Mouse (Mus musculus): ENCODE data around the gene C1qtnf9. TPM values are rescaled to one million over a fixed set of nuclear protein-coding genes. Genes with fewer than 3 reads are reported as not detected.

Gene C1qtnf9
- polyA plus RNA-seq, 1 experiment from 2014 or later: 3.6 TPM

DNA sequence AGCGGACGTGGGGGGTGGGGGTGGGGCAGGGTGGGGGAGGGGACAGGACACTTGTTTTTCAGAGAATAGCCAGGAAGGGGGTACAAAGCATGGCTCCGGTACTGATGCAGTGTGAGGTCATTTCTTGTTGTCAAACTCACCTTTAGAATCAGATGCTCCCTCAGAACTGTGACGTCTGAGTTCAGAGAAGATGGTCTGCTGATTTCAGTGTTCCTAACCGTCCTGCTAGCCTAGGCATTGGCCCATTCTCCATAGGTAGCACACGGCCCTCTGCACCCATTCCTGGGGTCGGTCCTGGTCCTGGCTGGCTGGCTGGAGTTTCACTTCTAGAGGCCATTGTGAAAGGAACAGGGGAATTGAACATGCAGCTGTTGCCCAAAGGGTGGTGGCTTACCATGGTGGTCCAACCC lies 30.7 kb upstream of the C1qtnf9 start:
- Histone ChIP-seq H3K27me3 (no peaks in the 10 kb centered on the region), H3K36me3 (no peaks in the 10 kb centered on the region), H3K9me3 (replicated peaks) (no peaks in the 10 kb centered on the region), H3K4me3 (replicated peaks) (no peak overlapping the region), H3K4me1 (peaks cover 74% of the 10 kb centered on the region), H3K9ac (no peak overlapping the region), H3K4me2 (replicated peaks) (no peak overlapping the region), H3K27ac (replicated peaks) (peak overlapping the region; percentile 77)
- no peak for ATAC-seq (ENCODE audit: insufficient number of reproducible peaks, low FRiP score, low TSS enrichment, low read depth)
- WGBS: 29% methylated on average over 7 of the region's 7 CpGs

GRCm38 (mm10) chr14:60738434-60738938 lies 29.4 kb upstream of the C1qtnf9 start:
- Histone ChIP-seq H3K27me3 (no peaks in the 10 kb centered on the region), H3K9ac (no peak overlapping the region), H3K4me1 (peaks cover 69% of the 10 kb centered on the region), H3K27ac (replicated peaks) (0 out of 2 replicates have a peak overlapping the region, but pooled peaks have one; percentile 40), H3K36me3 (no peaks in the 10 kb centered on the region), H3K4me2 (replicated peaks) (no peak overlapping the region), H3K4me3 (replicated peaks) (no peak overlapping the region), H3K9me3 (replicated peaks) (no peaks in the 10 kb centered on the region)
- no peak for ATAC-seq (ENCODE audit: insufficient number of reproducible peaks, low FRiP score, low TSS enrichment, low read depth)
- 62% methylated on average over 10 of the region's 10 CpGs for WGBS

- no peaks in the 10 kb centered on the region for H3K27me3 ChIP-seq
- WGBS: 17% methylated on average over 2 of the region's 9 CpGs
- no peak for ATAC-seq (ENCODE audit: insufficient number of reproducible peaks, low FRiP score, low TSS enrichment, low read depth)
- no peak overlapping the region for H3K9ac ChIP-seq
- no peak overlapping the region for H3K4me3 ChIP-seq (replicated peaks)
- H3K4me1 ChIP-seq: peaks cover 62% of the 10 kb centered on the region
- no peaks in the 10 kb centered on the region for H3K9me3 ChIP-seq (replicated peaks)
- no peaks in the 10 kb centered on the region for H3K36me3 ChIP-seq
- H3K4me2 ChIP-seq (replicated peaks): no peak overlapping the region
- H3K27ac ChIP-seq (replicated peaks): no peak overlapping the region
Observed at GRCm38 (mm10) chr14:60739155-60739554, 28.8 kb upstream of the C1qtnf9 start.

DNA sequence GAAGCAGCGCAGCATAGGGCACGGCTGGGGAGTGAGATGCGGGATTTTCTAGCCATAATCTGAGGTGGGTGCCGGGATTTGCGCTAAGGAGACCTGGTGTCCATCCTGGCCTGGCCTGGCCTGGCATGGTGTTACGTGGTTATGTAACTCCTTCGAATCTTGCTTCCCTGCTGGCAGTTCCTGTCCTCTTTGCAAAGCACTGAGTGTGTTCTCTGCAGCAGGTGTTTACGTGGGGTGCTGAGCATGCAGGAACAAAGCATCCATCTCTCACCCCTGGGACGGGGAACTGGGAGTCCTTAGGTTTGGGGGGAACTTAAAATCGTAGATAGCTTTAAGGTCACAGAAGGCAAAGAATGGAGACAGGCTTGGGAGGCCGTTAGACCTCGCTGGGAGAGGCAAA lies 28.3 kb upstream of the C1qtnf9 start:
- Histone ChIP-seq H3K4me2 (replicated peaks) (no peak overlapping the region), H3K36me3 (no peaks in the 10 kb centered on the region), H3K4me3 (replicated peaks) (no peak overlapping the region), H3K4me1 (peaks cover 61% of the 10 kb centered on the region), H3K9me3 (replicated peaks) (no peaks in the 10 kb centered on the region), H3K9ac (no peak overlapping the region), H3K27me3 (no peaks in the 10 kb centered on the region), H3K27ac (replicated peaks) (peak overlapping the region; percentile 60)
- ATAC-seq (ENCODE audit: insufficient number of reproducible peaks, low FRiP score, low TSS enrichment, low read depth): no peak
- WGBS: 67% methylated on average over 12 of the region's 12 CpGs

GRCm38 (mm10) chr14:60740507-60740906 lies 27.4 kb upstream of the C1qtnf9 start:
- H3K27ac ChIP-seq (replicated peaks): peak overlapping the region; percentile 60

DNA sequence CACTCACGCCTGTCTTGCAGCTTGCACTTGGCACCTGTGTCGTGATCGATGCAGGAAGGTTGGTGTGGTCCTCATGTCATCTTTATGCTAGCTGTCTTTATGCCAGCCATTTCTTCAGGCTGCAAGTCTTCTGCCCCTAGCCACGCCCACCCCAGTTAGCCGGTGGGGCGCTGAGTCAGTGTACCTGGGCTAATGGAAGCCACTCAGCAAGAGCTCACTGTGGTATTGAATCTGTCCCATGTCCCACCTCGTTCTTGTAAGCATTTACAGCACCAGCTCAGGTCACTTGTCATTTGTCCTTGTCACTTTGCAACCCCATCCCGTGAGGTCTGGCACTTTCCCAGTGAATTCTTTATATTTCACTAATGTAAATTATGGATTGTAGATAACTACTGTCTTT lies 26.9 kb upstream of the C1qtnf9 start:
- Histone ChIP-seq H3K27me3 (no peaks in the 10 kb centered on the region), H3K4me1 (peaks cover 54% of the 10 kb centered on the region), H3K9me3 (replicated peaks) (no peaks in the 10 kb centered on the region), H3K27ac (replicated peaks) (peak overlapping the region; percentile 60), H3K4me3 (replicated peaks) (no peak overlapping the region), H3K9ac (no peak overlapping the region), H3K36me3 (no peaks in the 10 kb centered on the region), H3K4me2 (replicated peaks) (no peak overlapping the region)
- 70% methylated on average over 8 of the region's 8 CpGs for WGBS
- no peak for ATAC-seq (ENCODE audit: insufficient number of reproducible peaks, low FRiP score, low TSS enrichment, low read depth)

More at GRCm38 (mm10) chr14:60740507-60740906, 27.4 kb upstream of the C1qtnf9 start:
- 83% methylated on average over 5 of the region's 5 CpGs for WGBS
- H3K27me3 ChIP-seq: no peaks in the 10 kb centered on the region
- no peak overlapping the region for H3K4me2 ChIP-seq (replicated peaks)
- H3K4me1 ChIP-seq: peaks cover 55% of the 10 kb centered on the region
- no peak overlapping the region for H3K9ac ChIP-seq
- no peak for ATAC-seq (ENCODE audit: insufficient number of reproducible peaks, low FRiP score, low TSS enrichment, low read depth)
- no peaks in the 10 kb centered on the region for H3K36me3 ChIP-seq
- no peaks in the 10 kb centered on the region for H3K9me3 ChIP-seq (replicated peaks)
- no peak overlapping the region for H3K4me3 ChIP-seq (replicated peaks)

GRCm38 (mm10) chr14:60741490-60741981 lies 26.4 kb upstream of the C1qtnf9 start:
- no peak for ATAC-seq (ENCODE audit: insufficient number of reproducible peaks, low FRiP score, low TSS enrichment, low read depth)
- H3K9me3 ChIP-seq (replicated peaks): no peaks in the 10 kb centered on the region
- peak overlapping the region; percentile 60 for H3K27ac ChIP-seq (replicated peaks)
- peaks cover 49% of the 10 kb centered on the region for H3K4me1 ChIP-seq
- no peak overlapping the region for H3K4me3 ChIP-seq (replicated peaks)
- H3K36me3 ChIP-seq: no peaks in the 10 kb centered on the region
- no peak overlapping the region for H3K9ac ChIP-seq
- whole genome bisulfite sequencing: 56% methylated on average over 6 of the region's 6 CpGs
- no peaks in the 10 kb centered on the region for H3K27me3 ChIP-seq
- H3K4me2 ChIP-seq (replicated peaks): no peak overlapping the region

- 67% methylated on average over 9 of the region's 9 CpGs for WGBS
- Histone ChIP-seq H3K9me3 (replicated peaks) (no peaks in the 10 kb centered on the region), H3K4me1 (peaks cover 28% of the 10 kb centered on the region), H3K27ac (replicated peaks) (no peak overlapping the region), H3K27me3 (no peaks in the 10 kb centered on the region), H3K36me3 (0 out of 2 replicates have a peak, but pooled peaks cover 13% of the 10 kb centered on the region), H3K4me2 (replicated peaks) (no peak overlapping the region), H3K9ac (no peak overlapping the region), H3K4me3 (replicated peaks) (no peak overlapping the region)
- ATAC-seq (ENCODE audit: insufficient number of reproducible peaks, low FRiP score, low TSS enrichment, low read depth): no peak
Observed at GRCm38 (mm10) chr14:60743681-60744080, 24.3 kb upstream of the C1qtnf9 start.

- no peak for ATAC-seq (ENCODE audit: insufficient number of reproducible peaks, low FRiP score, low TSS enrichment, low read depth)
- WGBS: 84% methylated on average over 6 of the region's 6 CpGs
- H3K4me3 ChIP-seq (replicated peaks): no peak overlapping the region
- no peaks in the 10 kb centered on the region for H3K27me3 ChIP-seq
- no peak overlapping the region for H3K9ac ChIP-seq
- H3K4me1 ChIP-seq: peaks cover 20% of the 10 kb centered on the region; the same call in 1 of the 2 replicates
- no peak overlapping the region for H3K4me2 ChIP-seq (replicated peaks)
- no peaks in the 10 kb centered on the region for H3K9me3 ChIP-seq (replicated peaks)
- H3K36me3 ChIP-seq: 0 out of 2 replicates have a peak, but pooled peaks cover 13% of the 10 kb centered on the region
- no peak overlapping the region for H3K27ac ChIP-seq (replicated peaks)
Observed at GRCm38 (mm10) chr14:60745201-60745600, 22.7 kb upstream of the C1qtnf9 start.

DNA sequence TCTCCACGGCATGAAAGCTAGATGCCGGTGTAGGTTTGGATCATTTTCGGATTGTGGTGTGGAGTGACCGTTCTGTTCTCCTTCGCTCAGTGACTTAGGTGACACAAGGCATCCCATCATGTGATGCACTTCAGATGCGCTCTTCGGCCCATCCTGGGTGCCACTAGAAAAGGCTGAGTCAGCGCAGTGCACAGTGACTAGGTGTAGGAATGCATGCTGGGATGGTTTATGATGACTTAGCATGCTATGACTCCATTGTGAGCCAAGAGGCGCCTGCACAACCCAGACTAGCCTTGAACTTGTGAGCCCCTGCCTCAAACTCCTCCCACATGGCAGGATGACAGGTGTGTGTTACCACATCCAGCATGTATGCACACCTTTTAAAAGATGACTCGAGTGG lies 21.8 kb upstream of the C1qtnf9 start:
- 92% methylated on average over 10 of the region's 10 CpGs for WGBS
- Histone ChIP-seq H3K9me3 (replicated peaks) (no peaks in the 10 kb centered on the region), H3K4me2 (replicated peaks) (no peak overlapping the region), H3K36me3 (0 out of 2 replicates have a peak, but pooled peaks cover 13% of the 10 kb centered on the region), H3K9ac (no peak overlapping the region), H3K4me1 (peaks cover 10% of the 10 kb centered on the region; the same call in 1 of the 2 replicates), H3K4me3 (replicated peaks) (no peak overlapping the region), H3K27ac (replicated peaks) (no peak overlapping the region), H3K27me3 (no peaks in the 10 kb centered on the region)
- ATAC-seq (ENCODE audit: insufficient number of reproducible peaks, low FRiP score, low TSS enrichment, low read depth): no peak

DNA sequence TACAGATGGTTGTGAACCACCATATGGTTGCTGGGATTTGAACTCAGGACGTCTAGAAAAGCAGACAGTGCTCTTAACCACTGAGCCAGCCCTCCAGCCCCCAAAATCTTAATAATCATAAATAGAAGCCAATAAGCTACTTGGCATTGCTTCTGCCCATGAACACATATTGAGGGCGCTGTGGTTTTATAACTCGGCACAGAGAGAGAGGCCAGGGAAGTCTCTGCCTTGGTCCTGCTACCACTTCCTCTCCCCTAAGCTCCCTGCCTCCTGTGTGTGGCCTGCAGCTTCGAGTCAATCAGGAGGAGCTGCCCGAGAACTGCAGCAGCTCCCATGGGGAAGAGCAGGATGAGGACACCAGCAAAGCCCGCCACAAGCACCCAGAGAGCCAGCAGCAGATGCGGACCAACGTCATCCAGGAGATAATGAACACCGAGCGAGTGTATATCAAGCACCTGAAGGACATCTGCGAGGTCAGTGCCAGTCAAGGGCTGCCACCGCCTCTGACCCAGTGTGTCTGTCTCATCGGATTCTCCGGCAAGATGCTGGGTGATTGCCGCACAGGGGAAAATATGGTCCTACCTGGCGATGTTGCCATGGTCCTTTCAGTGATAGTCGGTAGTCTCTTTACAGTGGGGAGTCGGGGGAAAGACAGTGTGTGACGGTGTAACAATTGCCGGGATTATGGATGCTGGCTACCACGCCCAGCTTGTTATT lies 20.6 kb upstream of the C1qtnf9 start:
- Histone ChIP-seq H3K9ac (no peak overlapping the region), H3K27ac (replicated peaks) (no peak overlapping the region), H3K4me3 (replicated peaks) (no peak overlapping the region), H3K9me3 (replicated peaks) (no peaks in the 10 kb centered on the region), H3K36me3 (0 out of 2 replicates have a peak, but pooled peaks cover 16% of the 10 kb centered on the region), H3K4me2 (replicated peaks) (no peak overlapping the region), H3K4me1 (0 out of 2 replicates have a peak, but pooled peaks cover 4% of the 10 kb centered on the region), H3K27me3 (no peaks in the 10 kb centered on the region)
- no peak for ATAC-seq (ENCODE audit: insufficient number of reproducible peaks, low FRiP score, low TSS enrichment, low read depth)
- WGBS: 83% methylated on average over 21 of the region's 21 CpGs
